Mouse (Mus musculus) neural tube, embryonic 14.5 days (tissue): ENCODE measurements around the gene Hdac11. TPM values are rescaled to one million over a fixed set of nuclear protein-coding genes. Genes with fewer than 3 reads are reported as not detected.

Source experiments
- ATAC-seq: fragments of 200-750 bp; cut with Nextera tagmentation; 2 replicates; pipeline ENCODE4 v1.8.0; 2017; ENCODE audit warnings: low read depth, mild to moderate bottlenecking, moderate TSS enrichment, moderate library complexity
- H3K27ac ChIP-seq: fragments of 300-500 bp; sonication (generic); 2 replicates; pipeline ENCODE4 v1.5.1; 2014; ENCODE audit warnings: low read depth, mild to moderate bottlenecking, control low read depth, low read length, moderate library complexity, mixed read lengths
- H3K27me3 ChIP-seq: fragments of 300-500 bp; sonication (generic); 2 replicates; pipeline ENCODE4 v1.6.1; 2014; ENCODE audit warnings: low read length; ENCODE audit not compliant: control insufficient read depth, insufficient read depth
- H3K36me3 ChIP-seq: fragments of 300-500 bp; sonication (generic); 2 replicates; pipeline ENCODE4 v1.6.1; 2014; ENCODE audit warnings: low read length, mixed read lengths; ENCODE audit not compliant: control insufficient read depth, insufficient read depth
- H3K4me1 ChIP-seq: fragments of 300-500 bp; sonication (generic); 2 replicates; pipeline ENCODE4 v1.6.1; 2014; ENCODE audit warnings: low read length; ENCODE audit not compliant: control insufficient read depth, insufficient read depth
- H3K4me2 ChIP-seq: fragments of 300-500 bp; sonication (generic); 2 replicates; pipeline ENCODE4 v1.6.1; 2014; ENCODE audit warnings: mild to moderate bottlenecking, low read depth, low read length, control low read depth
- H3K4me3 ChIP-seq: fragments of 300-500 bp; sonication (generic); 2 replicates; pipeline ENCODE4 v1.5.1; 2014; ENCODE audit warnings: low read depth, low read length, control low read depth, mixed read lengths
- H3K9ac ChIP-seq: fragments of 300-500 bp; sonication (generic); replicated peaks from 2 replicates; pipeline ENCODE4 v1.6.1; 2014; ENCODE audit warnings: low read depth, mild to moderate bottlenecking, control low read depth, low read length, mixed read lengths
- H3K9me3 ChIP-seq: fragments of 300-500 bp; sonication (generic); 2 replicates; pipeline ENCODE4 v1.6.1; 2016; ENCODE audit warnings: low read length; ENCODE audit not compliant: control insufficient read depth
- WGBS: fragments of 180-500 bp; shearing (Covaris S2); extraction: QIAGEN DNeasy Blood & Tissue Kit; methylation state at CpG from one replicate; pipeline ENCODE4 v1.1.7; 2014; 5-methylcytosine and 5-hydroxymethylcytosine counted together
- polyA plus RNA-seq: library from polyadenylated mRNA; unstranded; fragments of >200 nt; fragmentation: Nextera tagmentation; extraction: Ambion mirVana; gene quantifications from 2 replicates; pipeline ENCODE4 v1.2.1, GENCODE M21; 2014

Hdac11 gene
- polyA plus RNA-seq, 1 experiment from 2014 or later, result 50.0 TPM

DNA sequence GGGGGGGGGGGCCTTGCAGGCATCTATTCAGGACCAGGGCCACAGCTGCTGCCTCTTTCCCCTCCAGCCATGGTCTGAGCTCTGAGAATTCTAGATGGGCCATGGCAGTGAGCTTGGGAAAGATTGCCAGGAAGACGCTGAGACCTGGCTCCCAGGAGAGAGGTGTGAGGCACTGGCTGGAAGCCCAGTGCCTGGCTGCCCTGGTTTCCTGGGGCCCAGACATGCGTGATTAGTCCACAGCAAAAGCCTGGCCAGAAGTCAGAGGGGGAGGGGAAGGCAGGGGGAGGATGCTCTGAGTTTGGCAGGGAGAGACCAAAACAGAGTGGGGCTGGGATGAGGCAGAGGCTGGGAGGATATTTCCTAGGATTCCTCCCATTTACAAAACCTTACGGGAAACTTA is 3.9 kb downstream of the Hdac11 start:
- WGBS, result 23% methylated on average over 3 of the region's 3 CpGs
- H3K36me3 ChIP-seq, result no peaks in the 10 kb centered on the region
- no peak overlapping the region for H3K4me3 ChIP-seq
- H3K4me1 ChIP-seq, result peaks cover 41% of the 10 kb centered on the region
- peak overlapping the region; percentile 6; the same call in 1 of the 2 replicates for H3K4me2 ChIP-seq
- no peak overlapping the region for H3K9ac ChIP-seq
- no peak overlapping the region; the same call in 1 of the 2 replicates for H3K27ac ChIP-seq
- 0 out of 2 replicates have a peak, but pooled peaks have one; percentile 4 for ATAC-seq
- H3K9me3 ChIP-seq, result no peaks in the 10 kb centered on the region
- H3K27me3 ChIP-seq, result no peaks in the 10 kb centered on the region

DNA sequence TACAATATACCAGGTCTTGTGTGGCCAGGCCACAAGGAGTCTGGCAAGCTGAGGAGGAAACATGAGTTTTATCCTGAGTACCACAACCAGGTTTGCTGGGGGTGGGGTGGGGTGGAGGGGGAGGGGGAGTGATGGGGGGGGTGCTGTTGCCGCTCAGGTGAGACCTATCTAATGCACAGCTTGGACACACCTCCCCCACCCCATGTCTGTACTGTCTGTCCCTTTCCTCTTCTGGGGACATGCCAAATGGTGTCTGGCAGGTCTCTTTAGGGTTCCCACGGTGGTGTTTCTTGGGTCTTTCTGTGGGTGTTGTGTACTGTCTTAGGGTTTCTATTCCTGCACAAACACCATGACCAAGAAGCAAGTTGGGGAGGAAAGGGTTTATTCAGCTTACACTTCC is 4.5 kb downstream of the Hdac11 start:
- Histone ChIP-seq H3K27me3 (no peaks in the 10 kb centered on the region), H3K4me1 (peaks cover 40% of the 10 kb centered on the region), H3K4me3 (no peak overlapping the region), H3K9me3 (no peaks in the 10 kb centered on the region), H3K36me3 (no peaks in the 10 kb centered on the region), H3K27ac (no peak overlapping the region), H3K4me2 (no peak overlapping the region), H3K9ac (no peak overlapping the region)
- ATAC-seq, result no peak
- 68% methylated on average over 2 of the region's 2 CpGs for WGBS

DNA sequence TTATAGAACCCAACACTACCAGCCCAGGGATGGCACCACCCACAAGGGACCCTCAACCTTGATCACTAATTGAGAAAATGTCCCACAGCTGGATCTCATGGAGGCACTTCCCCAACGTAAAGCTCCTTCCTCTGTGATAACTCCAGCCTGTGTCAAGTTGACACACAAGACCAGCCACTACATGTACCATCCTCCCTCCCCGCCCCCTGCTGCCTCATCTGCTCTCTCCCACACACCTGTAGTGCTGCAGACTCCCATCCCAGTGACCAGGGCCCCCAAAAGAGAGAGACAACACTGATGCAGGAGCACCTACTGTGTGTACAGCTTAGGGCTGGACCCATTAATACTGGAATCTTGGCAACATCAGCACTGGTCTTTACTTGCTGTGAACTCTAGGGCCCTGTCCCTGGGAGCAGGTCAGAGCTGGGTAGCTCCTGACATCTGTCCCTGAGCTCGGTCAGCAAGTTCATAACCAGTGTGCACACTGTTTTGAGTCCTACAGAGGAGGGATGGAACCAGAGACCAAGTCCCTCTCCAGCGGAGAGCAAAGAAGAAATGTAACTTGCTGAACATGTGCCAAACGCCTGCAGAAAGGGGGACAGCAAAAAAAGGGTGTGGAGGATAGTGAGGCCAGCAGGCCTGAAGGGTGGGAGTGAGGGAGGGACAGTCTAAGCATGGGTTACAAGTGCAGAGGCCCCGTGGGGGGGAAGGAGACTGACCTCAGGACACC is 5.2 kb downstream of the Hdac11 start:
- Histone ChIP-seq H3K36me3 (no peaks in the 10 kb centered on the region), H3K9me3 (no peaks in the 10 kb centered on the region), H3K4me2 (no peak overlapping the region), H3K27ac (no peak overlapping the region), H3K4me3 (no peak overlapping the region), H3K4me1 (peaks cover 38% of the 10 kb centered on the region), H3K27me3 (no peaks in the 10 kb centered on the region), H3K9ac (no peak overlapping the region)
- no peak for ATAC-seq
- WGBS, result 87% methylated on average over 6 of the region's 6 CpGs

GRCm38 (mm10) chr6:91162314-91162713 is 5.8 kb downstream of the Hdac11 start:
- ATAC-seq, result no peak
- no peaks in the 10 kb centered on the region for H3K27me3 ChIP-seq
- no peak overlapping the region for H3K9ac ChIP-seq

DNA sequence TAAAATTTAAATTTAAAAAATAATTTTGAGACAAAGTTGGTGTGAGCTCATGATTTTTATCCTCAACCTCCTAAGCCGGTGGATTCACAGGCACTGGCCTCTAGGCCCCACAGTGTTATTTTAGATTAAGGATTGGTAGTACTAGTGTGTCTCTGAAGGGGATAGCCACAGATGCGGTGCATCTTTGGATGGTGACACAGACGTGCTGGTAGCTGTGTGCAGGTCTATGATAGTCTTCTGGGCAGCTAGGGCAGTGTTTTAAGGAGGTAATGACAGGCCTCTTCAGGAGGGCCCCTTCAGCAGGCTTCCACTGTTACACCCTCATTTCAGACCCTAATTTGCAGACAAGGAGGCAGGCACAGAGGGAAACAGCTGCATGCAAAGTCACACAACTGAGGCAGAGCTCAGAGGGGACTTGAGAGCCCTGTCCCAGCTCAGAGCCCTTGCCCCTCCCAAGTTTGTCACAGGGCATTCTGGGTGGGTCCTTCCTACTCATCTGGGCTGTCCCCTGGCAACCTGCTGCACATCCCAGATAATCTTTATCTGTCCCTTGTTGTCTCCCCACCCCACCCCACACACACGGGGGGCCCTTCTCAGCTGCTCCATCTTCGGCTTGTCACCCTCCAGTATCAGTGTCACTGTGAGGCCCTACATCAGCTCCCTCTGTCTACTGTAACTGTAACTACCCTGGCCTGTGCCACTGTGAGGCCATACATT is 6.9 kb downstream of the Hdac11 start:
- no peak for ATAC-seq
- peaks cover 6% of the 10 kb centered on the region; the same call in 1 of the 2 replicates for H3K36me3 ChIP-seq
- H3K27me3 ChIP-seq, result no peaks in the 10 kb centered on the region
- H3K9me3 ChIP-seq, result no peaks in the 10 kb centered on the region
- no peak overlapping the region for H3K4me3 ChIP-seq
- no peak overlapping the region for H3K27ac ChIP-seq
- no peak overlapping the region for H3K4me2 ChIP-seq
- no peak overlapping the region for H3K9ac ChIP-seq
- WGBS, result 74% methylated on average over 5 of the region's 5 CpGs
- H3K4me1 ChIP-seq, result peaks cover 25% of the 10 kb centered on the region

More at GRCm38 (mm10) chr6:91162314-91162713, 5.8 kb downstream of the Hdac11 start:
- no peak overlapping the region for H3K27ac ChIP-seq
- H3K9me3 ChIP-seq, result no peaks in the 10 kb centered on the region
- no peak overlapping the region for H3K4me2 ChIP-seq
- 94% methylated on average over 5 of the region's 5 CpGs for WGBS
- peaks cover 35% of the 10 kb centered on the region for H3K4me1 ChIP-seq
- H3K4me3 ChIP-seq, result no peak overlapping the region
- H3K36me3 ChIP-seq, result peaks cover 1% of the 10 kb centered on the region; the same call in 1 of the 2 replicates

DNA sequence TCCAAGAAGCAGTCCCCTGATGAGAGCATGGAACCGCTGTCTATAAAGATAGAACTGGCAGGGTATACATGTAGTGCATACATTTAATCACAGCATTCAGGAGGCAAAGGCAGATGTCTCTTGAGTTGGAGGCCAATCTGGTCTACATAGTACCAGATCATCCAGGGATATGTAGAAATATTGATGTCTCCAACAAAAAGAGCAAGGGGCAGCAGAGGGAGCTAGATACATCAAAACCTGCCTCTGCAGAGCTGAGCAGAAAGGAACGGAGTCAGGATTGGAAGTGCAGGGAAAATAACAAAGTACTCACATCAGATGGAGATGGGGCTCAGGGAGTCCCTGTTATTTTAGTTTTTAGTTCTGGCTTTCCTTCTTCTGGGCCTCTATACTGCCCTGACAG is 8.1 kb downstream of the Hdac11 start:
- Histone ChIP-seq H3K4me1 (peaks cover 12% of the 10 kb centered on the region), H3K4me2 (no peak overlapping the region), H3K9ac (no peak overlapping the region), H3K27ac (no peak overlapping the region), H3K27me3 (no peaks in the 10 kb centered on the region), H3K36me3 (peaks cover 14% of the 10 kb centered on the region; the same call in 1 of the 2 replicates), H3K9me3 (no peaks in the 10 kb centered on the region), H3K4me3 (no peak overlapping the region)
- WGBS, result 64% methylated on average over 2 of the region's 2 CpGs
- no peak for ATAC-seq

DNA sequence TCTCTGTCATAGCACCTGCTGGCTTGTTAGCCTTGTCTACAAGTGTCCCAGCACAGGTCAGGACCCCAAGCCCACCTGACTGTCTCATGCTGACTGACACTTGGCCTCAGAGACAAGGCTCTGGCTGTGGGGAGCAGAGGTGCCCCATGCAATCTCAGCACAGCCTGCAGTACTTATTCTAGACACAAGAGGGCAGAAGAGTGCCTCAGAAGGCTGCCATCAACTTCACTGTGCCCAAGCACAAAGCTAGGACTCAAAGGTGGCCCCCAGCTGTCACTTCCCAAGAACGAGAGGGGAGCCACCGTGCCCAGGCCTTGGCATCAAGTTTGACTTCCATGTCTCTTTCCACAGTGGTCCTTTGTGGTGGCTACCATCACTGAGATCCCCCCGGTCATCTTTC is 8.7 kb downstream of the Hdac11 start:
- H3K9ac ChIP-seq, result no peak overlapping the region
- peaks cover 17% of the 10 kb centered on the region for H3K36me3 ChIP-seq
- no peak overlapping the region for H3K4me3 ChIP-seq
- H3K4me1 ChIP-seq, result peaks cover 7% of the 10 kb centered on the region
- no peaks in the 10 kb centered on the region for H3K9me3 ChIP-seq
- H3K4me2 ChIP-seq, result no peak overlapping the region
- WGBS, result 35% methylated on average over 3 of the region's 3 CpGs
- peak; percentile 52; the same call in 1 of the 2 replicates for ATAC-seq
- no peaks in the 10 kb centered on the region for H3K27me3 ChIP-seq
- no peak overlapping the region for H3K27ac ChIP-seq

DNA sequence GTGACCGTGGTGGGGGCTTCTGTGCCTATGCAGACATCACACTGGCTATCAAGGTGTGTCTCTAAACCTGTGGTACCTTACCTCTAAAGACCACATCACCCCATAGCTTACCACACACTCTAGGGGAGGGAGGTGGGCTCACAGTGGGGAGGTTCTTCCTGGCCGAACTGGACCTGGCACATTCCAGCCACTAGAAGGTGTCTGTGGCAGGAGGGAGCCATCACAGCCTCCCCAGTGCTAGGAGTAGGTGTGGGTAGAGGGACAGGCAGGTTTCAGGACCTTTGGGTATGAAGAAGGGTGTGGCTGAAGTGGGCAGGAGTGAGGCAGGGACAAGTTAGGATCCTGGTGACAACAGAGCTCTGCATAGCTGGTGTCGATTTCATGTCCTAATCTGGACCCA is 11.4 kb downstream of the Hdac11 start:
- Histone ChIP-seq H3K4me2 (no peak overlapping the region), H3K4me3 (no peak overlapping the region), H3K36me3 (peaks cover 26% of the 10 kb centered on the region), H3K27me3 (no peaks in the 10 kb centered on the region), H3K4me1 (peaks cover 4% of the 10 kb centered on the region; the same call in 1 of the 2 replicates), H3K27ac (no peak overlapping the region), H3K9ac (no peak overlapping the region), H3K9me3 (no peaks in the 10 kb centered on the region)
- WGBS, result 65% methylated on average over 3 of the region's 3 CpGs
- ATAC-seq, result no peak

DNA sequence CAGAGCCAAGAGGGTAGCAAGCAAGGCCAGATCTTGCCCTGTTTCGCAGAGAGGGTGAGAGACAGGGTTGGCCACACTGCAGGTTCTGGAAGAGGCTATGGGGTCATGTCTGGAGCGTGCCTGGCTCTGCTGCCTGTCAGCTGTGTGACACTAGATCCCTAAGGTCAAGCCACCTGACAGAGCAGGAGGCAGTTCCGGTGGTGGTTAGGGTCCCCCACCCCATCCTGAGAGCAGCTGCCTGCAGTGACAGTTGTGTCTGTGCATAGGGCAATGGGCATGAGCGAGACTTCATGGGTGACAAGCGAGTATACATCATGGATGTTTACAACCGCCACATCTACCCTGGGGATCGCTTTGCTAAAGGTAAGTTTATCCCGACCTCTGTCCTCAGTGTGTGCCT is 12.7 kb downstream of the Hdac11 start:
- no peak overlapping the region for H3K4me2 ChIP-seq
- no peak overlapping the region for H3K4me3 ChIP-seq
- H3K27ac ChIP-seq, result no peak overlapping the region
- no peak overlapping the region for H3K9ac ChIP-seq
- peaks cover 4% of the 10 kb centered on the region; the same call in 1 of the 2 replicates for H3K4me1 ChIP-seq
- 90% methylated on average over 8 of the region's 8 CpGs for WGBS
- no peaks in the 10 kb centered on the region for H3K9me3 ChIP-seq
- ATAC-seq, result no peak
- H3K27me3 ChIP-seq, result no peaks in the 10 kb centered on the region
- H3K36me3 ChIP-seq, result peaks cover 32% of the 10 kb centered on the region
